Mouse (Mus musculus): ENCODE data around the gene Ndufs3. TPM values are rescaled to one million over a fixed set of nuclear protein-coding genes. Genes with fewer than 3 reads are reported as not detected.

The Ndufs3 gene
- polyA plus RNA-seq, 1 experiment from 2014 or later: 251 TPM

Other genes with a start within 250 kb of the Ndufs3 start
- 45.6 and 49.6 TPM in 2 replicates for gene Nup160, start 227.6 kb downstream of the Ndufs3 start, polyA plus RNA-seq (2015; fragmentation: Nextera tagmentation; extraction: Ambion mirVana)
- 82.2 and 120 TPM in 2 replicates for gene Fnbp4, start 159.5 kb downstream of the Ndufs3 start, polyA plus RNA-seq (2015; fragmentation: Nextera tagmentation; extraction: Ambion mirVana)
- gene Agbl2, start 122.1 kb downstream of the Ndufs3 start, polyA plus RNA-seq (2015; fragmentation: Nextera tagmentation; extraction: Ambion mirVana): 0.66 and 0.71 TPM in 2 replicates
- gene Mtch2, start 57.7 kb downstream of the Ndufs3 start, polyA plus RNA-seq (2015; fragmentation: Nextera tagmentation; extraction: Ambion mirVana): 240 and 244 TPM in 2 replicates
- 6.5 and 7.0 TPM in 2 replicates for gene C1qtnf4, start 19.0 kb downstream of the Ndufs3 start, polyA plus RNA-seq (2015; fragmentation: Nextera tagmentation; extraction: Ambion mirVana)
- gene Kbtbd4, start 87 bp downstream of the Ndufs3 start, polyA plus RNA-seq (2015; fragmentation: Nextera tagmentation; extraction: Ambion mirVana): 46.8 and 50.2 TPM in 2 replicates
- 107 and 109 TPM in 2 replicates for gene Celf1, start 35.6 kb upstream of the Ndufs3 start, polyA plus RNA-seq (2015; fragmentation: Nextera tagmentation; extraction: Ambion mirVana)
- gene Rapsn, start 130.8 kb upstream of the Ndufs3 start, polyA plus RNA-seq (2015; fragmentation: Nextera tagmentation; extraction: Ambion mirVana): 2.4 and 3.0 TPM in 2 replicates
- 357 and 361 TPM in 2 replicates for gene Psmc3, start 149.2 kb upstream of the Ndufs3 start, polyA plus RNA-seq (2015; fragmentation: Nextera tagmentation; extraction: Ambion mirVana)
- gene Slc39a13, start 165.6 kb upstream of the Ndufs3 start, polyA plus RNA-seq (2015; fragmentation: Nextera tagmentation; extraction: Ambion mirVana): 44.6 and 57.9 TPM in 2 replicates
- 3.3 and 4.2 TPM in 2 replicates for gene Spi1, start 177.6 kb upstream of the Ndufs3 start, polyA plus RNA-seq (2015; fragmentation: Nextera tagmentation; extraction: Ambion mirVana)
- gene Mybpc3, start 213.3 kb upstream of the Ndufs3 start, polyA plus RNA-seq (2015; fragmentation: Nextera tagmentation; extraction: Ambion mirVana): 0.30 and 0.44 TPM in 2 replicates

Data from kidney, embryonic 16.5 days (tissue).